8 mouse cellular contexts compared by ENCODE assay signal in genomic region chr9:99662406-99662805, GRCm38 (mm10). TPM values are rescaled to one million over a fixed set of nuclear protein-coding genes. Genes with fewer than 3 reads are reported as not detected.
DNase-seq lines count a peak whose midpoint lies in the region; ATAC-seq and TF ChIP-seq lines count a peak whose summit lies in the region.

No protein-coding gene starts in this region.

- H3K36me3 ChIP-seq in MEL (ENCODE audit: control insufficient read depth in 1 of 2, insufficient read depth in 2 of 2, low read length in 2 of 2) = no peaks in the 10 kb centered on the region
- H3K36me3 ChIP-seq in heart, embryonic 15.5 days = peaks cover 33% of the 10 kb centered on the region
- H3K36me3 ChIP-seq in lung, postnatal 0 days (ENCODE audit: insufficient read depth, low read length) = no peaks in the 10 kb centered on the region

- H3K27me3 ChIP-seq in MEL (ENCODE audit: control insufficient read depth in 1 of 2, insufficient read depth in 2 of 2, low read length in 2 of 2) = no peaks in the 10 kb centered on the region
- no peaks in the 10 kb centered on the region for H3K27me3 ChIP-seq in heart, embryonic 15.5 days
- no peaks in the 10 kb centered on the region for H3K27me3 ChIP-seq in lung, postnatal 0 days (replicated peaks; ENCODE audit: insufficient read depth, low read length)

- no peak overlapping the region for H3K9ac ChIP-seq in MEL (ENCODE audit: control insufficient read depth, low read depth, low read length, poor library complexity, severe bottlenecking)
- no peak overlapping the region for H3K9ac ChIP-seq in heart, embryonic 15.5 days
- no peak overlapping the region for H3K9ac ChIP-seq in lung, postnatal 0 days (replicated peaks; ENCODE audit: low read depth)

- no peak overlapping the region for H3K4me2 ChIP-seq in heart, embryonic 15.5 days
- peak overlapping the region; percentile 35 for H3K4me2 ChIP-seq in lung, postnatal 0 days (replicated peaks; ENCODE audit: low read depth, low read length)

- no peak for TF ChIP-seq EP300 in MEL (IDR thresholded peaks at IDR 0.05; ENCODE audit: low read depth in 1 of 2, low read length in 2 of 2)
- no peak for TF ChIP-seq EP300 in lung, postnatal 0 days (IDR thresholded peaks at IDR 0.05)

- no peak overlapping the region for H3K4me3 ChIP-seq in MEL (ENCODE audit: control insufficient read depth in 1 of 2, insufficient read depth in 1 of 2, low read depth in 2 of 2, low read length in 2 of 2)
- H3K4me3 ChIP-seq in embryonic fibroblast, embryonic 13.5 days (ENCODE audit: insufficient read depth, low read length) = no peak overlapping the region
- no peak overlapping the region for H3K4me3 ChIP-seq in heart, embryonic 15.5 days
- no peak overlapping the region for H3K4me3 ChIP-seq in lung, postnatal 0 days (ENCODE audit: low read depth, low read length)

- H3K4me1 ChIP-seq in MEL (ENCODE audit: control insufficient read depth in 1 of 2, insufficient read depth in 2 of 2, low read length in 2 of 2) = no peaks in the 10 kb centered on the region
- no peaks in the 10 kb centered on the region for H3K4me1 ChIP-seq in embryonic fibroblast, embryonic 13.5 days (ENCODE audit: control insufficient read depth, insufficient read depth, low read length)
- peaks cover 5% of the 10 kb centered on the region; the same call in 1 of the 2 replicates for H3K4me1 ChIP-seq in heart, embryonic 15.5 days (replicated peaks)
- no peaks in the 10 kb centered on the region for H3K4me1 ChIP-seq in lung, postnatal 0 days (ENCODE audit: insufficient read depth, low read depth, low read length)

- peak; percentile 79 for DNase-seq in MEL (ENCODE audit: low read depth, low spot score)
- DNase-seq in adrenal gland, postnatal 4 days (ENCODE audit: low spot score in 2 of 2) = peak; percentile 24 to 40
- DNase-seq in layer of hippocampus, adult 18-20 months (ENCODE audit: low spot score in 2 of 2) = peak; percentile 22 to 81
- peak; percentile 80 for DNase-seq in lung, postnatal 0 days (ENCODE audit: low spot score)
- peak; percentile 72 to 84 for DNase-seq in right cerebral cortex, adult 2 months (ENCODE audit: low spot score in 2 of 2)

- no peak for ATAC-seq in heart, embryonic 15.5 days (replicated peaks; ENCODE audit: insufficient number of reproducible peaks, insufficient read depth, low FRiP score, low read depth)
- peak; percentile 28; the same call in 1 of the 2 replicates for ATAC-seq in lung, postnatal 0 days
- ATAC-seq in monocyte, adult 5-6 weeks (replicated peaks; ENCODE audit: insufficient number of reproducible peaks, low FRiP score, low TSS enrichment, poor library complexity, severe bottlenecking) = no peak; the same call in 1 of the 2 replicates

- no peak overlapping the region for H3K27ac ChIP-seq in MEL (ENCODE audit: control insufficient read depth, low read depth, low read length)
- no peak overlapping the region for H3K27ac ChIP-seq in embryonic fibroblast, embryonic 13.5 days (ENCODE audit: insufficient read depth, low read length)
- H3K27ac ChIP-seq in heart, embryonic 15.5 days = peak overlapping the region; percentile 48; the same call in 1 of the 2 replicates
- H3K27ac ChIP-seq in lung, postnatal 0 days (ENCODE audit: low read length) = no peak overlapping the region

- H3K79me2 ChIP-seq in MEL (ENCODE audit: control insufficient read depth, insufficient read depth, low read length, poor library complexity) = no peaks in the 10 kb centered on the region

- peak; percentile 91 for TF ChIP-seq RAD21 in MEL (IDR thresholded peaks at IDR 0.05; ENCODE audit: low read depth, low read length)

- TF ChIP-seq POLR2A in MEL (IDR thresholded peaks at IDR 0.05; ENCODE audit: control insufficient read depth in 1 of 2, insufficient read depth in 1 of 2, low read depth in 1 of 2, low read length in 2 of 2, poor library complexity in 1 of 2) = no peak
- no peak for TF ChIP-seq POLR2A in embryonic fibroblast, embryonic 13.5 days (IDR thresholded peaks at IDR 0.05; ENCODE audit: low read depth, low read length)

- WGBS in heart, embryonic 15.5 days = 23% methylated on average over 7 of the region's 7 CpGs
- 31% methylated on average over 7 of the region's 7 CpGs for WGBS in lung, postnatal 0 days

- TF ChIP-seq CTCF in MEL (IDR thresholded peaks at IDR 0.05 in 2 of 3, conservative IDR thresholded peaks at IDR 0.05 in 1 of 3; ENCODE audit: control insufficient read depth in 1 of 3, insufficient read depth in 1 of 3, low read depth in 2 of 3, low read length in 3 of 3, poor library complexity in 1 of 3, severe bottlenecking in 1 of 3) = peak; percentile 78 to 96 (median 92)
- TF ChIP-seq CTCF in embryonic fibroblast, embryonic 13.5 days (IDR thresholded peaks at IDR 0.05; ENCODE audit: borderline replicate concordance, insufficient read depth, low read length) = peak; percentile 37; the same call in 1 of the 2 replicates
- peak; percentile 87 for TF ChIP-seq CTCF in lung, postnatal 0 days (IDR thresholded peaks at IDR 0.05)

- H3K9me3 ChIP-seq in MEL (replicated peaks; ENCODE audit: insufficient read depth, low read length) = no peaks in the 10 kb centered on the region
- H3K9me3 ChIP-seq in heart, embryonic 15.5 days (replicated peaks) = no peaks in the 10 kb centered on the region
- H3K9me3 ChIP-seq in lung, postnatal 0 days (ENCODE audit: low read length) = no peaks in the 10 kb centered on the region

TF ChIP-seq in MEL, 35 proteins besides CTCF, POLR2A, EP300 and RAD21:
- TF ChIP-seq SMC3 (IDR thresholded peaks at IDR 0.05; ENCODE audit: low read depth, low read length) (peak; percentile 90), TCF12 (IDR thresholded peaks at IDR 0.05; ENCODE audit: low read depth, low read length) (no peak), MXI1 (IDR thresholded peaks at IDR 0.05; ENCODE audit: low read depth, low read length) (no peak), ELF1 (IDR thresholded peaks at IDR 0.05; ENCODE audit: low read depth, low read length) (no peak), ZC3H11A (IDR thresholded peaks at IDR 0.05; ENCODE audit: low read depth, low read length) (peak; percentile 82)

RNA-seq across cellular contexts. Expression of gene Dzip1l, which starts 33.1 kb away (rescaled TPM):
- total RNA-seq in MEL (2012; rRNA removed) = not detected in 2 replicates
- polyA plus RNA-seq in MEL (2012; ENCODE audit: insufficient read depth in 1 of 2, insufficient read length in 2 of 2, low read depth in 1 of 2, low replicate concordance in 2 of 2, missing spikeins in 1 of 2) = not detected
- 10 to 100 TPM; 11.2 to 15.6 TPM for total RNA-seq in adrenal gland, postnatal 4 days (2021)
- polyA plus RNA-seq in embryonic fibroblast, embryonic 13.5 days (2011; ENCODE audit: insufficient read length, low read depth, missing spikeins) = 26.5 and 29.9 TPM in 2 replicates
- 14.1 and 18.0 TPM in 2 replicates for polyA plus RNA-seq in heart, embryonic 15.5 days (2015; fragmentation: Nextera tagmentation; extraction: Ambion mirVana)
- total RNA-seq in layer of hippocampus, adult 18-20 months (2021) = 10 to 100 TPM; 20.2 to 27.3 TPM
- polyA plus RNA-seq in lung, postnatal 0 days (2015; fragmentation: Nextera tagmentation; extraction: Ambion mirVana) = 15.4 and 17.1 TPM in 2 replicates
- total RNA-seq in monocyte, adult 5-6 weeks (2017) = not detected in 3 replicates

RNA-seq across cellular contexts. Expression of gene A4gnt, which starts 50.1 kb away (rescaled TPM):
- total RNA-seq in MEL (2012; rRNA removed) = 0.04 TPM in 1 of 2 replicates, not detected in the other
- polyA plus RNA-seq in MEL (2012; ENCODE audit: insufficient read depth in 1 of 2, insufficient read length in 2 of 2, low read depth in 1 of 2, low replicate concordance in 2 of 2, missing spikeins in 1 of 2) = not detected
- under 1 TPM in 1 of 2 experiments, not detected in 1; 0.20 TPM for total RNA-seq in adrenal gland, postnatal 4 days (2021)
- polyA plus RNA-seq in embryonic fibroblast, embryonic 13.5 days (2011; ENCODE audit: insufficient read length, low read depth, missing spikeins) = not detected in 2 replicates
- polyA plus RNA-seq in heart, embryonic 15.5 days (2015; fragmentation: Nextera tagmentation; extraction: Ambion mirVana) = not detected in 2 replicates
- not detected for total RNA-seq in layer of hippocampus, adult 18-20 months (2021)
- polyA plus RNA-seq in lung, postnatal 0 days (2015; fragmentation: Nextera tagmentation; extraction: Ambion mirVana) = not detected in 2 replicates
- not detected in 3 replicates for total RNA-seq in monocyte, adult 5-6 weeks (2017)

RNA-seq across cellular contexts. Expression of gene Cldn18, which starts 54.7 kb away (rescaled TPM):
- total RNA-seq in MEL (2012; rRNA removed) = not detected in 2 replicates
- not detected for polyA plus RNA-seq in MEL (2012; ENCODE audit: insufficient read depth in 1 of 2, insufficient read length in 2 of 2, low read depth in 1 of 2, low replicate concordance in 2 of 2, missing spikeins in 1 of 2)
- total RNA-seq in adrenal gland, postnatal 4 days (2021) = not detected
- polyA plus RNA-seq in embryonic fibroblast, embryonic 13.5 days (2011; ENCODE audit: insufficient read length, low read depth, missing spikeins) = not detected in 2 replicates
- 6.1 and 15.1 TPM in 2 replicates for polyA plus RNA-seq in heart, embryonic 15.5 days (2015; fragmentation: Nextera tagmentation; extraction: Ambion mirVana)
- not detected for total RNA-seq in layer of hippocampus, adult 18-20 months (2021)
- polyA plus RNA-seq in lung, postnatal 0 days (2015; fragmentation: Nextera tagmentation; extraction: Ambion mirVana) = 963 and 1,066 TPM in 2 replicates
- not detected in 3 replicates for total RNA-seq in monocyte, adult 5-6 weeks (2017)

Comparison
In these comparisons a context has a peak if more than half of its experiments do, and no peak if none do; other contexts are left out.
1. CTCF ChIP-seq: peak in every context shown above with its lines; median percentile 92 in MEL; 87 in lung, postnatal 0 days; 37 in embryonic fibroblast, embryonic 13.5 days.
2. RNA of gene Dzip1l, which starts 33.1 kb away (total RNA-seq): 20.2 to 27.3 TPM in layer of hippocampus, adult 18-20 months and 11.2 to 15.6 TPM in adrenal gland, postnatal 4 days; not detected in MEL and not detected in monocyte, adult 5-6 weeks; every median in the first group is over 10 times any median in the second.
3. Peak in every context shown above with its lines, with median percentiles within 50 percentile points of each other: DNase-seq.